In the genomic region with DNA sequence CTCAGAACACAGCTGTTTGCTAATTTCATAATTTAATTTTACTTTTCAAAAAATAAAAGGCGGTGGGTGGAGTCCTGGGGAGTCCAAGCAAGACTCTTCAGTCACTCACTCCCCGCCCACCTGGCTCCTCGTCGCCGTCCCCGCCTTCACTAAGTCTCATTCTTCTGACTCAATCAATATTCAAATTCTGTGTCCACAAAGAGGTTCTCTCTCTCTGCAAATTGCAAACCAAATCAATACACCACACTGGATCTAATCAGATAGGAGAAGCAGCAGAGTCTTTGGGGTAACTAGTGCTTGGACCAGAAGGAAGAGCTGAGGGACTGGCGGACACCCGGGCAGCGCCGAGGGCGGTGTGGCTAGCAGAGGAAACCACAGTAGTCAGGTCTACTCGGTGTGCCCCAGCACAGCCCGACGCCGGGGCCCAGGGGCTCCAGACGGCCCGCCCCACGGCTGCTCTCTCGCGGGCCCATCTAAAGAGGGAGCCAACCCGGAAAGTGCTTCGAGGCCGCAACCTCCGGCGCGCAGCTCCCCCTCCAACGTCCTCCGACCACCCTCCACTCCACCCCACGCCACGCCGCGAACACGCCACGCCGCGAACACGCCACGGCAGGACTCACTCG, we compare ENCODE assay signal across 8 mouse cellular contexts. TPM values are rescaled to one million over a fixed set of nuclear protein-coding genes. Genes with fewer than 3 reads are reported as not detected.
DNase-seq lines count a peak whose midpoint lies in the region; ATAC-seq and TF ChIP-seq lines count a peak whose summit lies in the region.

No protein-coding gene starts in this region.

- peak overlapping the region; percentile 91 for H3K9ac ChIP-seq in ES-E14 (ENCODE audit: insufficient read depth, low read depth, low read length, poor library complexity, severe bottlenecking)
- H3K9ac ChIP-seq in limb, embryonic 11.5 days (ENCODE audit: low read length), result peak overlapping the region; percentile 89
- H3K9ac ChIP-seq in neural tube, embryonic 13.5 days, result peak overlapping the region; percentile 89

- no peak for TF ChIP-seq POLR2A in kidney, adult 2 months (IDR thresholded peaks at IDR 0.05; ENCODE audit: low read depth, low read length)
- no peak for TF ChIP-seq POLR2A in embryonic fibroblast, embryonic 13.5 days (IDR thresholded peaks at IDR 0.05; ENCODE audit: low read depth, low read length)

- H3K27me3 ChIP-seq in kidney, adult 2 months (replicated peaks; ENCODE audit: control insufficient read depth, insufficient read depth, low read length), result no peaks in the 10 kb centered on the region
- no peaks in the 10 kb centered on the region for H3K27me3 ChIP-seq in limb, embryonic 11.5 days (ENCODE audit: control insufficient read depth, insufficient read depth, low read length)
- H3K27me3 ChIP-seq in neural tube, embryonic 13.5 days, result peaks cover 16% of the 10 kb centered on the region

- in situ Hi-C loops in ES-E14 (cut with MboI; ENCODE audit: low sequenced_read_pairs in 2 of 2, unreplicated experiment in 2 of 2), result no loop called here

- H3K27ac ChIP-seq in kidney, adult 2 months (ENCODE audit: insufficient read depth, low read depth, low read length), result peak overlapping the region; percentile 67; the same call in 1 of the 2 replicates
- H3K27ac ChIP-seq in ES-E14 (ENCODE audit: insufficient read depth, low read depth, low read length, poor library complexity, severe bottlenecking), result peak overlapping the region; percentile 34; the same call in 1 of the 2 replicates
- H3K27ac ChIP-seq in embryonic fibroblast, embryonic 13.5 days (ENCODE audit: insufficient read depth, low read length), result no peak overlapping the region
- H3K27ac ChIP-seq in limb, embryonic 11.5 days (replicated peaks; ENCODE audit: low read depth, low read length), result no peak overlapping the region
- H3K27ac ChIP-seq in neural tube, embryonic 13.5 days (replicated peaks), result peak overlapping the region; percentile 30

- TF ChIP-seq CTCF in kidney, adult 2 months (conservative IDR thresholded peaks at IDR 0.05; ENCODE audit: insufficient read depth, insufficient read length, low read depth, low read length), result no peak
- TF ChIP-seq CTCF in embryonic fibroblast, embryonic 13.5 days (IDR thresholded peaks at IDR 0.05; ENCODE audit: borderline replicate concordance, insufficient read depth, low read length), result no peak

- ATAC-seq in limb, embryonic 11.5 days (ENCODE audit: insufficient number of reproducible peaks, low FRiP score, low TSS enrichment, low read depth), result peak; percentile 76
- peak; percentile 86 for ATAC-seq in neural tube, embryonic 13.5 days (ENCODE audit: low read depth)

- peak overlapping the region; percentile 98 for H3K4me3 ChIP-seq in kidney, adult 2 months (ENCODE audit: insufficient read depth, low read depth, low read length)
- peak overlapping the region; percentile 81 to 96 for H3K4me3 ChIP-seq in ES-E14 (ENCODE audit: insufficient read depth in 1 of 2, low read depth in 1 of 2, low read length in 2 of 2, poor library complexity in 1 of 2, severe bottlenecking in 1 of 2)
- peak overlapping the region; percentile 91 for H3K4me3 ChIP-seq in embryonic fibroblast, embryonic 13.5 days (ENCODE audit: insufficient read depth, low read length)
- H3K4me3 ChIP-seq in limb, embryonic 11.5 days (ENCODE audit: low read depth, low read length), result peak overlapping the region; percentile 100
- peak overlapping the region; percentile 91 for H3K4me3 ChIP-seq in neural tube, embryonic 13.5 days

- peak overlapping the region; percentile 71 for H3K4me2 ChIP-seq in limb, embryonic 11.5 days (ENCODE audit: low read depth, severe bottlenecking)
- peak overlapping the region; percentile 88 for H3K4me2 ChIP-seq in neural tube, embryonic 13.5 days

- WGBS in kidney, adult 2 months, result under 1% methylated on average over 39 of the region's 39 CpGs
- under 1% methylated on average over 37 of the region's 39 CpGs for WGBS in limb, embryonic 11.5 days
- WGBS in neural tube, embryonic 13.5 days, result under 1% methylated on average over 39 of the region's 39 CpGs

- no peaks in the 10 kb centered on the region for H3K4me1 ChIP-seq in kidney, adult 2 months (ENCODE audit: control insufficient read depth, insufficient read depth, low read length)
- no peaks in the 10 kb centered on the region for H3K4me1 ChIP-seq in ES-E14 (ENCODE audit: control insufficient read depth in 2 of 2, insufficient read depth in 2 of 2, low read length in 2 of 2, poor library complexity in 1 of 2)
- H3K4me1 ChIP-seq in embryonic fibroblast, embryonic 13.5 days (ENCODE audit: control insufficient read depth, insufficient read depth, low read length), result no peaks in the 10 kb centered on the region
- no peaks in the 10 kb centered on the region for H3K4me1 ChIP-seq in limb, embryonic 11.5 days (ENCODE audit: control insufficient read depth, insufficient read depth, low read length)
- peaks cover 8% of the 10 kb centered on the region for H3K4me1 ChIP-seq in neural tube, embryonic 13.5 days (replicated peaks)

- peaks cover 8% of the 10 kb centered on the region; the same call in 1 of the 2 replicates for H3K36me3 ChIP-seq in kidney, adult 2 months (ENCODE audit: control insufficient read depth, insufficient read depth, low read length)
- H3K36me3 ChIP-seq in ES-E14 (ENCODE audit: control insufficient read depth, insufficient read depth, low read length, poor library complexity, severe bottlenecking), result peaks cover 12% of the 10 kb centered on the region
- H3K36me3 ChIP-seq in limb, embryonic 11.5 days (ENCODE audit: control insufficient read depth, insufficient read depth, low read length), result peaks cover 5% of the 10 kb centered on the region; the same call in 1 of the 2 replicates
- H3K36me3 ChIP-seq in neural tube, embryonic 13.5 days, result peaks cover 36% of the 10 kb centered on the region

- H3K9me3 ChIP-seq in ES-E14 (ENCODE audit: control insufficient read depth, insufficient read depth, low read depth, low read length), result no peaks in the 10 kb centered on the region
- H3K9me3 ChIP-seq in limb, embryonic 11.5 days (ENCODE audit: control insufficient read depth, low read length), result no peaks in the 10 kb centered on the region
- H3K9me3 ChIP-seq in neural tube, embryonic 13.5 days, result no peaks in the 10 kb centered on the region

- DNase-seq in kidney, adult 2 months, result no peak
- no peak for DNase-seq in kidney, adult 8-10 months
- no peak for DNase-seq in ES-E14 (ENCODE audit: low read depth, low spot score)
- no peak for DNase-seq in limb, embryonic 11.5 days (ENCODE audit: low spot score)
- no peak for DNase-seq in embryo, embryonic 11 days
- no peak for DNase-seq in thymus, postnatal 14 days

TF ChIP-seq in ES-E14, 5 proteins besides CTCF, POLR2A, EP300 and RAD21:
- TF ChIP-seq MAFK (IDR thresholded peaks at IDR 0.05; ENCODE audit: insufficient read depth, low read depth, low read length), result no peak
- TF ChIP-seq ZC3H11A (IDR thresholded peaks at IDR 0.05; ENCODE audit: borderline replicate concordance, low read depth, low read length), result no peak
- no peak for TF ChIP-seq HCFC1 (IDR thresholded peaks at IDR 0.05; ENCODE audit: borderline replicate concordance, insufficient read depth, low read length)
- no peak for TF ChIP-seq CHD2 (IDR thresholded peaks at IDR 0.05; ENCODE audit: low read depth, low read length)
- TF ChIP-seq ZNF384 (IDR thresholded peaks at IDR 0.05; ENCODE audit: low read depth, low read length), result no peak

RNA-seq across cellular contexts. Expression of a gene that starts 0.5 kb away (rescaled TPM):
- 21.2 and 30.1 TPM in 2 replicates for polyA plus RNA-seq in kidney, adult 2 months (2012; rRNA removed)
- 106 and 125 TPM in 2 replicates for total RNA-seq in ES-E14 (2012; rRNA removed)
- polyA plus RNA-seq in embryonic fibroblast, embryonic 13.5 days (2011; ENCODE audit: insufficient read length, low read depth, missing spikeins), result 76.1 and 91.2 TPM in 2 replicates
- 183 and 185 TPM in 2 replicates for polyA plus RNA-seq in limb, embryonic 11.5 days (2014; fragmentation: Nextera tagmentation; extraction: Ambion mirVana)
- 129 and 131 TPM in 2 replicates for polyA plus RNA-seq in neural tube, embryonic 13.5 days (2015; fragmentation: Nextera tagmentation; extraction: Ambion mirVana)

RNA-seq across cellular contexts. Expression of a gene that starts 35.3 kb away (rescaled TPM):
- polyA plus RNA-seq in kidney, adult 2 months (2012; rRNA removed), result 11.8 and 23.1 TPM in 2 replicates
- 92.8 and 139 TPM in 2 replicates for total RNA-seq in ES-E14 (2012; rRNA removed)
- polyA plus RNA-seq in embryonic fibroblast, embryonic 13.5 days (2011; ENCODE audit: insufficient read length, low read depth, missing spikeins), result 234 and 239 TPM in 2 replicates
- polyA plus RNA-seq in limb, embryonic 11.5 days (2014; fragmentation: Nextera tagmentation; extraction: Ambion mirVana), result 583 and 614 TPM in 2 replicates
- 784 and 823 TPM in 2 replicates for polyA plus RNA-seq in neural tube, embryonic 13.5 days (2015; fragmentation: Nextera tagmentation; extraction: Ambion mirVana)

RNA-seq across cellular contexts. Expression of a gene that starts 54.3 kb away (rescaled TPM):
- 7.2 and 8.9 TPM in 2 replicates for polyA plus RNA-seq in kidney, adult 2 months (2012; rRNA removed)
- 14.7 and 16.2 TPM in 2 replicates for total RNA-seq in ES-E14 (2012; rRNA removed)
- 23.4 and 25.7 TPM in 2 replicates for polyA plus RNA-seq in embryonic fibroblast, embryonic 13.5 days (2011; ENCODE audit: insufficient read length, low read depth, missing spikeins)
- polyA plus RNA-seq in limb, embryonic 11.5 days (2014; fragmentation: Nextera tagmentation; extraction: Ambion mirVana), result 34.4 and 35.4 TPM in 2 replicates
- 55.4 and 56.2 TPM in 2 replicates for polyA plus RNA-seq in neural tube, embryonic 13.5 days (2015; fragmentation: Nextera tagmentation; extraction: Ambion mirVana)

Comparison
In these comparisons a context has a peak if more than half of its experiments do, and no peak if none do; other contexts are left out.
1. H3K27ac ChIP-seq: peak in kidney, adult 2 months (single experiment), ES-E14 (single experiment) and neural tube, embryonic 13.5 days (single experiment); none in embryonic fibroblast, embryonic 13.5 days (single experiment) and limb, embryonic 11.5 days (single experiment).
2. Peak in every context shown above with its lines, with median percentiles within 50 percentile points of each other: H3K4me3 ChIP-seq and H3K9ac ChIP-seq.